Mouse (Mus musculus) left cerebral cortex, adult 8-10 months (tissue): Measurements from ENCODE around the gene Apod. TPM values are rescaled to one million over a fixed set of nuclear protein-coding genes. Genes with fewer than 3 reads are reported as not detected.
"Not testable (repeated sequence)": the region's sequence is repeated elsewhere in the genome, so short reads cannot be mapped to it uniquely, and the experiment has no call there.

Experiments used
- DNase-seq, 2 experiments: peaks; one replicate each; pipeline ENCODE4 v3.0.0; 2022; ENCODE audit warnings: low spot score in 2 of 2
- total RNA-seq, 4 experiments: library from RNA; stranded (reverse); gene quantifications; 2 replicates each; pipeline ENCODE4 v1.2.4; 2022

The Apod gene
- total RNA-seq, 4 experiments from 2014 or later = 234 to 245 (median 236) TPM

DNA sequence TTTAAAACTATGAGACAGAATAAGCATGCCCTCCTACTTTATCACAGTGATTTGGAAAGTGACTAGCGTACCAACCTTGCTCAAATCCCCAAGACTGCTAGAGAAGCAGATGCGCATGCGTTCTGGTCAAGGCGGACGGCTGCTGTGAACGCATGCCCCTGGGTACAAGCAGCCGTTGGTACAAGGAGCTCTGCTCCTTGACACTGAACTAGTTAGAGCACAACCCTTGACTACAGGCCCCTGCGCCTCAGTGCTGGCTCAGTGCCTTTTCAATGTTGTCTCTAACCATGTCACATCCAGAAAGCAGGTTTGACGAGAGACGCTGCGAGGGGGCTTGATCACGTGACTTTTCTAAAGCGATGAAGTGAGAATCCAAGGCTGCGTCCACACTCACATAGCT, 10.5 kb upstream of the Apod start:
- DNase-seq = no peak

DNA sequence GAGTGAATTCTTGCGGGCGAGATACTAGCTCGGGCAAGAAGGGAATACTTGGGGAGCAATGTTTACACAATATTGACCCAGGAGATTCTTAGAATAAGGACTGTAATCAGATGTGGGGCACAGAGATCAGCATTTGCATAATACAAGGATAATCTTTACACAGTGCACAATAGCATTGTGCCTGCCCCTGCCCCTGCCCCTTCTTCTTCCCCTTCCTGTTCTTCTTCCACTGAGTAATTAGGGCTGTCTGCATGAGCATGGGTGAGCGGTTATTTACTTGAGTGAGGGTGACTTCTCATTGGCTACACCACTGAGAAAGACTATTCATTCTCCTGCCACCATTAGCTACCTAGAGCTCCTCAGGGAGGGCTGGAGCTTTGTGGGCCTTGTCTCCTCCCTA, 6.9 kb upstream of the Apod start:
- no peak for DNase-seq

DNA sequence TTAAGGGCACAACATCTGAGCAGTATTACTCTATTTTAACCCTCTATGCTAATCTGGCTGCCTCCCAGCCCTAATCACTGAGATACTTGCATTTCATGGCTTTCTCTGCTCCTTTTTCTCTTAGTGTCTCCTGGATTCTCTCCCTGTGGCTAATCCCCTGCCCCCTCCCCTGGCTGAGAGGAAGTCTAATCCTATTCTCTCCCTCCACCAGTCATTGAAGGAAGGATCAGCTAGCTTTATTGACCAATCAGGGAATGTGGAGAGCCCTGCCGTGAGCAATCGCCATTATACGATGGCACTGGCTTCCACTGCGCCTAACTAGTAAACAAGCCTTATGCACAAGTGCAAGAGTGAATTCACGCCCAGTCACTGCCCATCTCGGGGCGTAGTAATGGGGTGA, 6.3 kb upstream of the Apod start:
- DNase-seq = no peak

DNA sequence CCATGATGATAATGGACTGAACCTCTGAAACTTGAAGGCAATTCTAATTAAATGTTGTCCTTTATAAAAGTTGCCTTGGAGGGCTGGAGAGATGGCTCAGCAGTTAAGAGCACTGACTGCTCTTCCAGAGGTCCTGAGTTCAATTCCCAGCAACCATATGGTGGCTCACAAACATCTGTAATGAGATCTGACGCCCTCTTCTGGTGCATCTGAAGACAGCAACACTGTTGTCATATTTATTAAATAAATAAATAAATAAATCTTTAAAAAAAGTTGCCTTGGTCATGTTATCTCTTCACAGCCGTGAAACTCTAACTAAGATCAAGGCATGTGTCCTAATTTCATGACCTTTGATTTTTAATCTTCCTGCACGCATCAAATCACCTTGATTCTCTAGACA, 5.1 kb upstream of the Apod start:
- DNase-seq = not testable (repeated sequence)

DNA sequence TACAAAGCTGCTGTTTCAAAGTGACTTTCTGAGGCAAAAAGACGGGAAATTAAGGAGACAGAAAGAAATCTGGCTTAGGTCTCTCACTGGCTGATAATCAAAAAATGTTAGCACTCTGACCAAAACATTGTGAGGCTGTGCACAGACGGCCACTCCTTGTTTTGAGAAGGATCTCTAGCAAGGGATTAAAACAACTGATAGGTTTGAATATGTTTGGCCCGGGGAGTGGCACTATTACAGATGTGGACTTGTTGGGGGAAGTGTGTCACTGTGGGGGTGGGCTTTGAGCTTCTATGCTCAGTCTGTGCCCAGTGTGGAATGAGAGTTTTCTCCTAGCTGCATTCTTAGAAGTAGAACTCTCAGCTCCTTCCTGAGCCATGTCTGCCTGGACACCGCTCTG, 4.7 kb upstream of the Apod start:
- DNase-seq = no peak

DNA sequence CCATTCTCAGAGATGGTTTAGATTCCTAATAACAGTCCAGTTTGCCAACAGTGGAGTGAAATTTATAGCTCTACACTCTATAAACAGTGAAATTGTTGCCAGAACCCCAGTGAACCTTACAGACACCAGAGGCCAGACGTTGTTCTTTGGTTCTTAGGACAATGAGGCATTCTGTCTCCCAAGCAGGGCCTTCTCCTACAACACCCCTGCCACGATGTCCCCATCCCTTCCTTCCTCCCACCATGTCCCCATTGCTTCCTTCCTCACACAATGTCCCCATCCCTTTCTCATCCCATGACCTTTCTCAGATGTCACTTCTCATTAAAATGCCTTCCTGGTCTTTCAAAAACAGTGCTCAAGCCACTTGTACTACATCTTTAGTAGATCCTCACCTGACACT, 3.8 kb upstream of the Apod start:
- no peak for DNase-seq

DNA sequence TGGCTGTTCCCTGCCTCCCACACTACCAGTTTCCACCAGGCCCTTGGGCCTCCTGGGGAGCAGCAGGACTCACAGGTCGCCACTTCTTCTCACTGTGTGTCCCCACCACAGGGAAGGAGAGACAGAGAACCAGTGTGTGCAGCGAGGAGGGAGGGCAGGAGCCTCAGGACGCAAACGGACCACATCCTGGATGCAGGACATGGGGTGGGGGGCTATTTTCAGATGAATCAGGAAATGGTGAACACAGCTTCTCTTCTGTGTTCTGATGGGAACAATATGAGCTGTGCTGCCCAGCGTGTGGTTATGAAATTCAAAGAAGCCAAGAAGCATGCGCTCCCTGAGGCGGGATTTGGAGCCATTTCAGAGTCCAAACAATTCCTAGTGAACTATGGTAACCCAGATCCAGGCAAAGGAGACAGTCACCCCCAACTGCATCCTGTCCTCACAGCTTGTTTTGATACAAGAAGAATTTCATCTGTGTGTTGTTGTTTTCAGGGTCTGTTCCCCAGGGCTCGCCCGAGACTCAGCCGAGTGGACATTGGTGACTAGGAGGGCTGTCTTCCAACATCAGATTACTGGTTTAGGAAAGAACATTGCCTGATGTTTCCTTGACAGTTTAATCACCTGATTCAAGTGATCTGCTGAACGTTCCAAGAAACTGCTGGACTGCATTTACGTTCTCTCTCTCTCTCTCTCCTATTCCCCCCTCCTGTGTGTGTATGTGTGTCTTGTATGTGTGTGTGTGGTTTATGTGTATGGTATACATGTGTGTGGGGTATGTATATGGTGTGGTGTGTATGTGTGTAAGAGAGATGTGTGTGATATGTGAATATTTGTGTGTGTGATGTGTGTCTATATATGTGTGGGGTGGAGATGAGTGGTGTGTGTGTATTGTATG, 1.9 kb upstream of the Apod start:
- not testable (repeated sequence) for DNase-seq

DNA sequence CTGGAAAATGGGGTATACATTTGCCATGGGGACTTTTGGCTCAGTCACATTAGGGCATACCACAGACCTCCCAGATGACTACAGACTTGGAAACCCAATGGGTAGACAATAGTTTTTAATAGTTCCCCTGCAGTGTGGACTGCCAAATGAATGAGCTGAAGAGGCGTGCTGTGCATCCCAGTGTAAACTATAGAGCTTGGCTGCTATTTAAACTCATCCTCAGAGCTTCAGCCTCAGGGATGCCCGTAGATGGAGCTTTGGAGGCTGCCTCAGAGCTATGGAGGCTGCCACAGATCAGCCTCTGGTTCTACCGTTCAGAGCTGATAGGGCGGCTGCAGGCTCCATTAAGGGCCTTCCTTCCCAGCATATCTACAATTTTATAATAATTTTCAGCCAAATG, 686 bp upstream of the Apod start:
- no peak for DNase-seq

DNA sequence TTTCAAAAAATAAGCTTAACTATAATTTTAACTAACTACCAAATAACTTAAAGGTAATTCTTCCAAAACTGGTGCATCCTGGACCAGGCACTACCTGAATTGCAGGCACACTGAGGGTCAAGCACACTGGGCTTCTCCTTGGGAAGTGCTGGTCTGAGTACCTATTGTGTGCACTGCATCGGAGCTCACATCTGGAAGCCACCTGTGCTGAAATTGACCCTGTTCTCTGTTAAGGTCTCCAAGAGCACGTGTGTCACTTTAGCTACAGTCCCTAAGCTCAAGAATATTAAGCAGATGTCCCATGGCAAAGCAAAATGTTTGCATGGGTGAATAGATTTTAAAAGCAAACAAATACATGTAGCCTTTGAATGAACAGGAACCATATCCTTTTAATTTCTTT, 997 bp downstream of the Apod start:
- no peak for DNase-seq

DNA sequence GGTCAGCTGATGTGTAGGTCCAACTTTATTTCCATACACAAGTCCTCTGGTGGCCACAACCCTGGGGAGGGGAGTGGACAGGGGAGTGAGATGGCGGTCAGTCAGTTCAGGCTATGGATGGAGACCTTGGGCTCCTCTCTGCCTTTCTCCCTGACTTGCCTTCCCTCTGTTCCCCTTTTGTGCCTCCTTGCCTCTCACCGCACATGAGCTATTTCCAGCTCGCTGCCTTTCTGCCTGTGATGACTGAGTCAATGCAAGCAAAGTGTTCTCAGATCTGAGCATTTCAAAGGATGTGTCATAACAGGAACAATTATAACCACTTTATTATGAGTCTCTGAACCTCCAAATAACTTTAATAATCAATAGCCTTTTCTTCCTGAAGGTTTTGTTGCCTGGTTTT, 2.3 kb downstream of the Apod start:
- DNase-seq = peak in 1 of 2 experiments; percentile 42

DNA sequence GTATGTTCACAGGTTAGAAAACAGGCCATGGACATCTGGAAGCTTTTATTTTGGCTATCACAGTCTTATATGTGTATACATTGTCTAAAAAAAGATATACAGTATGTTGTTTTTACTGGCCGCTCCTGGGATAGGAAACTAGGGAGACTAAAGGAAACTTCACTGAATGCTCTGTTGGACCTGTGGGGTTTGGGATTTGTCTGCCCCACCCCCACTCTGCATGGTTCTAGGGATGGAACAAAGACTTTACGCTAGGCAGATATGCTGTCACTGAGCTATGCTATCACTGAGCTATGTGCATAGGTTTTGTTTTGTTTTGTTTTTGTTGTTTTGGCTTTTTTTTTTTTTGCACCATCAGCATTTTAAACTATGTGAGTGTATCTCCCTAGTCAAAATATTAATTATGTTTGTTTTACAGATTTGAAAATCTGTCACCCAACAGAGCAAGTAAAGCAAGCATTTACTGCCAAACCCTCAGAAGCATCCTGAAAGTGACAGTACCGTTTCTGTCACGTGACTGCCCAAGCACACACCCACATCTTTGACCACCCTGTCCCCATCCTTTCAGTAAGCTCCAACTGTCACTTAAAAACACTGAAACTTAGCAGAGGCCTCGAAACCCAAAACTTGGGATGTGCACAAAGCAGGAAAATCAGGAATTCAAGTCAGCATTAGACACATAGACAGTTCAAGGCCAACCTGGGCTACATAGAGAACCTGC, 9.2 kb downstream of the Apod start:
- no peak for DNase-seq

DNA sequence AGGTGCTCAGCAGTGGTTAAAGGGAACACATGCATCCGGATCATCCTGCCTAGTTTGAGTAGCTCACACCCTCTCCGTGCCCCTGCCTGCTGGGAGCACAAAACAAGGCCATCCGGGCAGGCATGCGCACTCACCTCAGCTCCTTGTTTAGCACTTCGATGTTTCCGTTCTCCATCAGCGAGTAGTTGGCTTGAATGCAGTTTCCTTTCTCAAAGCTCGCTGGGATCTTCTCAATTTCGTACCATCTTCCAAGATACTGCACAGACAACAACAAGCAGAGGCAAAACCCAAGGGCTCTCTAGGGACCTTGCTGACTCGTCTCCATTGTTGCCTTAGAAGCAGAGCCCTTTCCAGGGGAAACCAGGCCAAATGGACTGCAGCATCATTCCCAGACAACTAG, 11.3 kb downstream of the Apod start:
- DNase-seq = no peak

DNA sequence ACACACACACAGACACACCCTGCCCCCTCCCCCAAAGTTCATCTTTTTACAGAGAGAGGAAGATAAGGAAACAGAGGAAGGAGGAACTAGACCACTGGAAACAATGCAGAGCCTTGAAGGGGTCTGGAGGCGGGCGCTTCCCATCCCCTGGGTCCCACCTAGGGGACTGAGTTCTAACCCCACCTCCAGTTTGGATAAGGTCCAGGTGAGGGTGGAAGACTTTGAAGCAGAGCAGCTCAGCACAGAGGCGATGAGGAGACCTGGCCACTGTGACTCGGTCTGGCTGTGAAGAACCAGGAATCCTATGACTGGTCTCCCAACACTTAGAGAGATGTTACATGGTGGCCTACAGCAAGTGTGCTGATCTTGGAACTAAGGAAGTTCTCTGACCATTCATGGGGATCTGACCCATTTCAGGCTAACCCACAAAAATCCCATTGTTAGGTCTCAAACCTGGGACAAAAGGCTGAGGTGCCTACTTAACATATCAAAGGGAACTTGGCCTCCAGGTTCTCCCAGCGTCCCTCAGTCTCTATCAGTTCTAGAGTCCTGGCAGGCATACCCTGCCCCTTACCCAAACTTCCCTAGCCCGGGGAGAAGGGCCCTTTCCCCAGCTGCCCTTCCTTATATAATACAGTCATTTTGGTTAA, 13.6 kb downstream of the Apod start:
- no peak for DNase-seq

DNA sequence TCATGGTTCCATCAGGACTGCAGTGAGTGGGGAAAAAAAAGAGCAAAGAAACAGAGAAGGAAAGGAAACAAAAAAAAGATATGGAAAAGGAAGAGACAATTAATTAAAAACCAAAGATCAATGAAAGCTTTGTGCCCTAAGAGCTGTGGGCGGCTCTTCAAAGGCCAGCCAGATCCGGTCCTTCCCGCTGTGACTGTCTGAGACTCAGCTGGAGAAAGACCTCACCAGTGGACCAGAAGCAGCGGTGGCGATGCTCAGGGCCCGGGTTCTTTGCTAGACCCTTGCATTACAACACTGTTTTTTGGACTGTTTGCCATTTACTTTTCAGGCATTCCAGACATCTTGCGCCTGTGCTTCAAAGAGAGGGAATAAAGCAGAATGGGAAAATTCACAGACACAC, 14.1 kb downstream of the Apod start:
- DNase-seq = no peak

DNA sequence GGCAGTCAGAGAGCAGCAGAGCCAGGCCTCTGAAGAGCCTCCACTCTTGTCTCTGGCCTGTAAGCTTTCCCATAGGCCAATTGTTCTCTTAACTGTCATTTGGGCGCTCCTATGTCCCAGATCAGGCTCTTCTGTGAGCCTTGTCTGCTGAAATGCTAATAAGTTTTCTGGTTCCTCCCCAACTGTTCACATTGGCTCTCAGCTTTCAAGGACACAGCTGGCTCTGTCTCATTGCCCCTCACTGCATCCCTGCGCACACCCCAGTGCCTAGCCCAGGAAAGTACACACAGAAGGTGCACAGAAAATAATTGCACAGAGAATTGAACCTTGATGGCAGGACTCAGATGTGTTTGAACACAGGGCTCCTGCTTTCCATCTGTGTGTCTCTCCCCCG, 14.7 kb downstream of the Apod start:
- DNase-seq = no peak

DNA sequence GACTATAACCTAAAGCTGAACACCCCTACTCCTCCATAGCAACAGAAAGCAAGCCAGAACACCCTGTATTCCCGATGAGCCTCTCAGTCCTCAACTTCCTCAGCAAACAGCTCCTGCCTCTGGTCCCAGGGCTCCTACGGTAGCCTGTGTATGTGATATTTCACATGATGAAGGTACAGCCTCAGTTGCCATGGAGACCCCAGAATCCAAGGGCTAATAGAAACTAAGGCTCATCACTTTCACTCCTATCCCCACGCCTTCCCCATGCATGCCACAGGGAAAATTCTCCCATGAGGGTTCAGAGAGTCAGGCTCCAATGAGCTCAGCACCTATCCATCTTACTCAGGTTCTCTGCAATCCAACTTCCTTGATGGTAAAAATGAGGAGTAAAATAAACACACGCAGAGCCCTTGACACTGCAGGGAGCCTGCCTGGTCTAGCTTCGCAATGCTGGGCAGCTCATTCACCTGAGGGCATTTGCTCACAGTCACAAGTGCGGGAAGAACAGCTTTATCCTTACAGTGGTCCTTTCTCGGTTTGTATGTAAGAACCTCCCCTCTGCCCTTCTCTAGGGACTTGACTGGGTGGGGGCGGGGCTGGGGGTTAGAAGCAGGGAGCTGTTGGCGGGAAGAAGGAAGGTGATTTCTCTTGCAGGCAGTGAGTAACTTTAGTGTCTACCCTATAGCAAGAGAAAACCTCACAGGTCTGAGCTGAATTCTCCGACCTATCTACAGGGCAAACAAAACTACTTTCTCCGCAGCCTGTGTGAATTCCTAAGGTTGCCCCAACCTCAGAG, 15.2 kb downstream of the Apod start:
- DNase-seq = no peak

DNA sequence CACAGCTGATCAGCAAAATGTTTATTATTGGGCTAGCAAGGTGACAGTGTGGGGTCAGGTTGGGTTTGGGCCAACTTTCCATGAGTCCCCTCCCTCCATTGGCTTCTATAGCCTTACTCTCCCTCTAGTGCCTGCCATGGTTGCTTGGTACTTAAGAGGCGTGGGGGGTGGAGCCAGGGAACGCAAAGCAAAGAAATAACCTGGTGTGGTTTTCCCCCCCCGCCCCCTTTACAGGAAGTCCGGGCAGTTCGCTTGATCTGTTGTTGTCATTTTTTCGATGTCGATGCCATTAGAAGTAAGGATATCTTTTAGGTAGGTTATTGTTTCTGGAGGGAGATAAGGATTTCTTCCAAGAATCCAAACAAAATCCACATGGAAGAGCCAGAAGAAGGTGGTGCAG, 17.5 kb downstream of the Apod start:
- DNase-seq = no peak

DNA sequence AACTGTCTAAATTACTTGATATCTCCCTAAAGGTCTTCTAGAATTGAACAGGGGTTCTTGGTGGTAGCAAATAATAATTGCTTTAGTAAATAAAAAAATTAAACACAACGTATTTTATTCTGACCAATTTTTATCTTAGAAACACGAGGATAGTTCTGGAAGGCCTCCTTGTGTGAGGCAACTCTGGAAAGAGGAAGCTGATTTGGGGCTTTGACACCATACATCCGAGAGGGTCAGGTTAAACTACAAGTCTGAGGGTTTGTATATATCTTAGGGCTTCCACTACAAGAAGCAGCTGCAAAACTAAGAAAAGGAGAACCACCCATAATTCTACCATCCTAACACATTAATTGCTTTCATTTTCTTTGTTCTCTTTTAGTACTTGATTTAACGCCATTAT, 20.8 kb downstream of the Apod start:
- no peak for DNase-seq

DNA sequence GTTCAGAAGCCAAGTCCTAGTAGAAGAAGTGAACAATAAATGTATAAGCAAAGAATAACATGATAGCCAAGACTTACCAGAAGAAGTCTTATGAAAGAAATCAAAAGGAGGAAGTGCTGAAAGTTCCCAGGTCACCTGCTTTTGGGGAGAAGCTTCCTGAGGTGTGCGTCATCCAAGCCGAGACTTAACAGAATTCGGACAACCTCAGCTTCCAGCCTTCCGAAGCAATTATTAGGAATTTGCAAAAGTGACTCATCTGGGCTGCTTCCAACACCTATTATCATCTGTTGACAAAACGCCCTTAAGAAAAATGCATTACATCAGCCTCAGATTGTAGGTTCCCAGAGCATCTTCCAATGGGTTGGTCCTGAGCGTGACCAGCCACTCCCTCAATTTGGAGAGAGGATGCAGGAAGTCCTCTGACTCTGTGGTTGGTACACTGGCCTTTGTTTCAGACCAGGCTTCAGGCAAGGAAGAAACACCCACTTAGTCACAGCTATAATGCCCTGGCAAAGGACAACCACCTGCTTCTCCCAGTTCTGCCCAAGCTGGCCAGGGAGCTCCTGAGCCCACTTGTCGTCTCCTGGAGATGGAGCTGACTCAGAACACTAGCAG, 23.8 kb downstream of the Apod start:
- DNase-seq = no peak

DNA sequence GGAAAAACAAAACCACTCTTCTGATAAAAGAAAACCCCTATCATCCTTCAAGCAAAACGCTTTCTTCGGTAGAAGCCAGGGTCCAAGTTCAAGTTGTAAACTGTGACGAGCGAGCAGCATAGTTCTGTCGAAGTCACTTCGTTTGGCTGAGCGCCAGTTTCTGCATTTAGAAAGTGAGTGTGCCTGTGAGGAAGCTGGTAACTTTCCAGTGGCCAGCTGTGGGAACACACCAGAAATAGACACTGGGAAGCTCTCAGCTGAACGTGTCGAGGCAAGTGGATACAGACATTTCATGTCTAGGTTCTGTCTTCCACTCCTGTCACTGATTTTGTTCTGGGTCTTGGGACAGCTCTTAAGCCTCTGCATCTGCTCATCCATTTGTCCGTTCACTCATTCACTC, 24.3 kb downstream of the Apod start:
- DNase-seq = peak in 1 of 2 experiments; percentile 82

DNA sequence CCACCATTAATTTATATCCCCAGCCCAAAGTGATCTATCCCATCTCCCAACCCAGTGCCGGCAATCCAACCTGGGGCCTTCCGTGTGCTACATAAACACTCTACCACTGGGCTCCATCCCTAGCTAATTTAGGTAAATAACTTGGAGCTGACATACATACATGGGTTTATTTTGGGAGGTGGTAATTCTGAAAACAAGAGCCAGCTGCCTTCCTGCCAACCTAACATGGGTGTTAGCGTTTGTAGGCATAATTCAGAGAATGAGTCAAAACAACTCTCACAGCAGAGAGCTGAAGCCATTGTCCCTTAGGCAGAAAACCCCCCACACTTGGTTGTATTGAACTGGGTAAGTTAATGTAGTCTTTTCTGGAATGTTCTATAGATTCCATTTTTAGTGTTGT, 26.9 kb downstream of the Apod start:
- peak in 1 of 2 experiments; percentile 66 for DNase-seq
